In genomic region chr12:31283131-31283530, GRCm38 (mm10) we compare ENCODE assay signal across 19 mouse cellular contexts. TPM values are rescaled to one million over a fixed set of nuclear protein-coding genes. Genes with fewer than 3 reads are reported as not detected.
"Had no signal": no experiment of that assay in that cellular context is flagged by ENCODE, and none has a peak within 500 bp of the region (broad histone marks: within the 10 kb centered on the region; RNA-seq: fewer than 3 reads in every experiment).

No protein-coding gene starts in this region.

- ATAC-seq: hindbrain, embryonic 16.5 days; inflammation-experienced regulatory T-cells, adult 6 months; intestine, postnatal 0 days had no signal

- H3K27me3 ChIP-seq: liver, embryonic 15.5 days; neural tube, embryonic 15.5 days had no signal

- H3K4me1 ChIP-seq: limb, embryonic 10.5 days; neural tube, embryonic 15.5 days had no signal

- H3K9ac ChIP-seq: liver, embryonic 15.5 days; neural tube, embryonic 15.5 days had no signal

- H3K36me3 ChIP-seq: liver, embryonic 15.5 days; midbrain, embryonic 10.5 days; neural tube, embryonic 15.5 days had no signal

- H3K9me3 ChIP-seq: limb, embryonic 10.5 days; liver, embryonic 15.5 days; midbrain, embryonic 10.5 days; neural tube, embryonic 15.5 days had no signal

- H3K4me2 ChIP-seq: liver, embryonic 15.5 days; neural tube, embryonic 15.5 days had no signal

- DNase-seq: kidney, postnatal 25 days; midbrain, embryonic 14.5 days; right cerebral cortex, adult 18-20 months; right cerebral cortex, postnatal 25 days; thymus, adult 18-20 months; thymus, postnatal 14 days had no signal

- H3K27ac ChIP-seq: left cerebral cortex, adult 2 months; limb, embryonic 10.5 days; liver, embryonic 15.5 days; midbrain, embryonic 10.5 days; neural tube, embryonic 15.5 days had no signal

- H3K4me3 ChIP-seq: left cerebral cortex, adult 2 months; limb, embryonic 10.5 days; liver, embryonic 15.5 days; midbrain, embryonic 10.5 days; myocyte; neural tube, embryonic 15.5 days had no signal

RNA-seq across cellular contexts. Expression of gene Lamb1, which starts 18.1 kb away (rescaled TPM):
- polyA plus RNA-seq: inflammation-experienced regulatory T-cells, adult 6 months had no signal

RNA-seq across cellular contexts. Expression of gene Gm6993, which starts 42.6 kb away (rescaled TPM):
- polyA plus RNA-seq: hindbrain, embryonic 16.5 days; inflammation-experienced regulatory T-cells, adult 6 months; intestine, postnatal 0 days; limb, embryonic 10.5 days; limb, embryonic 14.5 days; liver, embryonic 15.5 days; midbrain, embryonic 10.5 days; midbrain, embryonic 14.5 days; myocyte; neural tube, embryonic 11.5 days; neural tube, embryonic 15.5 days; small intestine, adult 2 months; urinary bladder, adult 2 months had no signal
